Comparison of ENCODE assay signal across 10 mouse cellular contexts in genomic region chr5:36367911-36368310, GRCm38 (mm10). TPM values are rescaled to one million over a fixed set of nuclear protein-coding genes. Genes with fewer than 3 reads are reported as not detected.
DNase-seq lines count a peak whose midpoint lies in the region; ATAC-seq lines count a peak whose summit lies in the region.
"Had no signal": no experiment of that assay in that cellular context is flagged by ENCODE, and none has a peak within 500 bp of the region (broad histone marks: within the 10 kb centered on the region; RNA-seq: fewer than 3 reads in every experiment).

No protein-coding gene starts in this region.

- H3K4me2 ChIP-seq in heart, embryonic 13.5 days, result no peak overlapping the region
- H3K4me2 ChIP-seq in neural tube, embryonic 15.5 days, result no peak overlapping the region
- H3K4me2 ChIP-seq: neural tube, embryonic 13.5 days; stomach, embryonic 15.5 days had no signal

- H3K4me3 ChIP-seq in heart, embryonic 13.5 days, result no peak overlapping the region
- no peak overlapping the region for H3K4me3 ChIP-seq in neural tube, embryonic 15.5 days (replicated peaks)
- H3K4me3 ChIP-seq: neural tube, embryonic 13.5 days; stomach, embryonic 15.5 days had no signal

- H3K27ac ChIP-seq in heart, embryonic 13.5 days (replicated peaks), result peak overlapping the region; percentile 96
- peak overlapping the region; percentile 37 for H3K27ac ChIP-seq in neural tube, embryonic 15.5 days (replicated peaks)
- H3K27ac ChIP-seq: neural tube, embryonic 13.5 days had no signal

- no peaks in the 10 kb centered on the region for H3K27me3 ChIP-seq in heart, embryonic 13.5 days (replicated peaks)
- H3K27me3 ChIP-seq in neural tube, embryonic 15.5 days (replicated peaks), result peaks cover 6% of the 10 kb centered on the region; the same call in 1 of the 2 replicates
- H3K27me3 ChIP-seq: stomach, embryonic 15.5 days had no signal

- peak overlapping the region; percentile 62 for H3K9ac ChIP-seq in heart, embryonic 13.5 days
- no peak overlapping the region for H3K9ac ChIP-seq in neural tube, embryonic 15.5 days (replicated peaks)
- H3K9ac ChIP-seq: liver, postnatal 0 days; neural tube, embryonic 13.5 days; stomach, embryonic 15.5 days had no signal

- intact Hi-C loops in heart, postnatal 14 days (cut with DNase I), result no loop called here
- intact Hi-C loops in left cerebral cortex, postnatal 25 days (cut with DNase I), result loop anchor here (5.0 kb wide), 1 partner anchor 46 kb away; no protein-coding TSS in a partner anchor

- no peaks in the 10 kb centered on the region for H3K9me3 ChIP-seq in heart, embryonic 13.5 days
- H3K9me3 ChIP-seq in neural tube, embryonic 15.5 days (replicated peaks), result no peaks in the 10 kb centered on the region
- H3K9me3 ChIP-seq: neural tube, embryonic 13.5 days; stomach, embryonic 15.5 days had no signal

- ATAC-seq in heart, embryonic 13.5 days (ENCODE audit: extremely low read depth, insufficient number of reproducible peaks, low FRiP score, low TSS enrichment), result no peak
- no peak for ATAC-seq in neural tube, embryonic 15.5 days (ENCODE audit: low FRiP score)
- ATAC-seq: liver, postnatal 0 days had no signal

- 65% methylated on average over 6 of the region's 6 CpGs for WGBS in heart, embryonic 13.5 days
- 65% methylated on average over 6 of the region's 6 CpGs for WGBS in neural tube, embryonic 15.5 days

- H3K4me1 ChIP-seq in heart, embryonic 13.5 days, result peaks cover 86% of the 10 kb centered on the region
- H3K4me1 ChIP-seq in neural tube, embryonic 15.5 days, result peaks cover 43% of the 10 kb centered on the region

- H3K36me3 ChIP-seq in heart, embryonic 13.5 days, result no peaks in the 10 kb centered on the region
- H3K36me3 ChIP-seq in neural tube, embryonic 15.5 days, result no peaks in the 10 kb centered on the region
- H3K36me3 ChIP-seq: neural tube, embryonic 13.5 days; stomach, embryonic 15.5 days had no signal

- DNase-seq in heart, postnatal 14 days, result no peak
- DNase-seq in neural tube, embryonic 10.5 days (ENCODE audit: extremely low spot score, low spot score), result no peak
- DNase-seq in left cerebral cortex, postnatal 25 days (ENCODE audit: low spot score in 2 of 2), result peak; percentile 42 to 59
- DNase-seq in thymus, postnatal 4 days, result peak; percentile 65
- DNase-seq in cerebellum, adult 11 months, result no peak
- DNase-seq: liver, postnatal 0 days had no signal

RNA-seq across cellular contexts. Expression of gene Sorcs2, which starts 30.0 kb away (rescaled TPM):
- 10.7 and 10.9 TPM in 2 replicates for polyA plus RNA-seq in heart, embryonic 13.5 days (2015; fragmentation: Nextera tagmentation; extraction: Ambion mirVana)
- 1 to 10 TPM; 9.6 to 9.9 TPM for total RNA-seq in heart, postnatal 14 days (2021)
- 14.2 and 14.8 TPM in 2 replicates for polyA plus RNA-seq in neural tube, embryonic 15.5 days (2015; fragmentation: Nextera tagmentation; extraction: Ambion mirVana)
- 10 to 100 TPM; 39.2 to 43.8 TPM for total RNA-seq in left cerebral cortex, postnatal 25 days (2021)

Comparison
In these comparisons a context has a peak if more than half of its experiments do, and no peak if none do; other contexts are left out.
1. DNase-seq: peak in left cerebral cortex, postnatal 25 days (2 of 2) and thymus, postnatal 4 days (single experiment); none in heart, postnatal 14 days (0 of 2), neural tube, embryonic 10.5 days (single experiment) and cerebellum, adult 11 months (single experiment).